ENCODE assay signal across 9 mouse cellular contexts in genomic region chr9:107698611-107699190, GRCm38 (mm10). TPM values are rescaled to one million over a fixed set of nuclear protein-coding genes. Genes with fewer than 3 reads are reported as not detected.
DNase-seq lines count a peak whose midpoint lies in the region; ATAC-seq and TF ChIP-seq lines count a peak whose summit lies in the region.
"Had no signal": no experiment of that assay in that cellular context is flagged by ENCODE, and none has a peak within 500 bp of the region (broad histone marks: within the 10 kb centered on the region; RNA-seq: fewer than 3 reads in every experiment).

No protein-coding gene starts in this region.

- H3K4me1 ChIP-seq in E14TG2a.4 (replicated peaks; ENCODE audit: low read depth, low read length): peaks cover 48% of the 10 kb centered on the region
- peaks cover 7% of the 10 kb centered on the region; the same call in 1 of the 2 replicates for H3K4me1 ChIP-seq in intestine, postnatal 0 days (replicated peaks; ENCODE audit: control insufficient read depth, insufficient read depth, low read length)

- H3K36me3 ChIP-seq in E14TG2a.4 (ENCODE audit: insufficient read depth, low read length): no peaks in the 10 kb centered on the region
- H3K36me3 ChIP-seq in intestine, postnatal 0 days (ENCODE audit: control insufficient read depth, insufficient read depth): no peaks in the 10 kb centered on the region; the same call in 1 of the 2 replicates

- H3K9me3 ChIP-seq in E14TG2a.4 (ENCODE audit: low read length): no peaks in the 10 kb centered on the region
- H3K9me3 ChIP-seq in intestine, postnatal 0 days (ENCODE audit: control insufficient read depth): no peaks in the 10 kb centered on the region

- H3K4me2 ChIP-seq in intestine, postnatal 0 days (replicated peaks; ENCODE audit: low read depth): peak overlapping the region; percentile 21

- 0 out of 2 replicates have a peak overlapping the region, but pooled peaks have one; percentile 3 for H3K9ac ChIP-seq in intestine, postnatal 0 days (ENCODE audit: low read depth, low read length)

- H3K4me3 ChIP-seq in E14TG2a.4 (replicated peaks; ENCODE audit: low read length): peak overlapping the region; percentile 61
- no peak overlapping the region for H3K4me3 ChIP-seq in intestine, postnatal 0 days (ENCODE audit: low read depth, low read length)
- H3K4me3 ChIP-seq: myocyte had no signal

- peaks cover 30% of the 10 kb centered on the region for H3K27me3 ChIP-seq in E14TG2a.4 (ENCODE audit: insufficient read depth, low read length)
- H3K27me3 ChIP-seq in intestine, postnatal 0 days (replicated peaks; ENCODE audit: control insufficient read depth, insufficient read depth, low read length): no peaks in the 10 kb centered on the region

- WGBS in intestine, postnatal 0 days: 24% methylated on average over 14 of the region's 14 CpGs

- H3K27ac ChIP-seq in intestine, postnatal 0 days (ENCODE audit: low read depth, low read length): peak overlapping the region; percentile 54; the same call in 1 of the 2 replicates

- ATAC-seq in intestine, postnatal 0 days: no peak

- TF ChIP-seq CTCF in E14TG2a.4 (conservative IDR thresholded peaks at IDR 0.05; ENCODE audit: low read length): no peak
- peak; percentile 53 for TF ChIP-seq CTCF in intestine, postnatal 0 days (IDR thresholded peaks at IDR 0.05; ENCODE audit: low read depth)

- DNase-seq in embryo, embryonic 9.5 days (ENCODE audit: extremely low spot score): peak; percentile 75
- DNase-seq in lung, postnatal 36 days: peak; percentile 65
- no peak for DNase-seq in left cerebral cortex, adult 11 months (ENCODE audit: low spot score)
- DNase-seq in adrenal gland, adult 18-20 months (ENCODE audit: low spot score in 2 of 2): no peak
- DNase-seq in spleen, adult 18-20 months: no peak
- no peak for DNase-seq in natural killer cell, adult 2 months (ENCODE audit: low spot score in 2 of 2)

RNA-seq across cellular contexts. Expression of gene Sema3f, which starts 11.6 kb away (rescaled TPM):
- polyA plus RNA-seq in intestine, postnatal 0 days (2015; fragmentation: Nextera tagmentation; extraction: Ambion mirVana): 3.9 and 4.4 TPM in 2 replicates
- total RNA-seq in adrenal gland, adult 18-20 months (2021): 10 to 100 TPM; 30.2 to 34.1 TPM

RNA-seq across cellular contexts. Expression of gene Gnat1, which starts 19.2 kb away (rescaled TPM):
- polyA plus RNA-seq in intestine, postnatal 0 days (2015; fragmentation: Nextera tagmentation; extraction: Ambion mirVana): 1.6 and 1.9 TPM in 2 replicates
- total RNA-seq in adrenal gland, adult 18-20 months (2021): under 1 TPM; 0.22 to 0.56 TPM
- polyA plus RNA-seq: myocyte had no signal

RNA-seq across cellular contexts. Expression of gene Slc38a3, which starts 29.4 kb away (rescaled TPM):
- 15.5 and 15.6 TPM in 2 replicates for polyA plus RNA-seq in intestine, postnatal 0 days (2015; fragmentation: Nextera tagmentation; extraction: Ambion mirVana)
- under 1 TPM; 0.33 to 0.64 TPM for total RNA-seq in adrenal gland, adult 18-20 months (2021)

Comparison
In these comparisons a context has a peak if more than half of its experiments do, and no peak if none do; other contexts are left out.
1. DNase-seq: peak in embryo, embryonic 9.5 days (single experiment) and lung, postnatal 36 days (single experiment); none in left cerebral cortex, adult 11 months (single experiment), adrenal gland, adult 18-20 months (0 of 2), spleen, adult 18-20 months (0 of 2) and natural killer cell, adult 2 months (0 of 2).